In the genomic region with DNA sequence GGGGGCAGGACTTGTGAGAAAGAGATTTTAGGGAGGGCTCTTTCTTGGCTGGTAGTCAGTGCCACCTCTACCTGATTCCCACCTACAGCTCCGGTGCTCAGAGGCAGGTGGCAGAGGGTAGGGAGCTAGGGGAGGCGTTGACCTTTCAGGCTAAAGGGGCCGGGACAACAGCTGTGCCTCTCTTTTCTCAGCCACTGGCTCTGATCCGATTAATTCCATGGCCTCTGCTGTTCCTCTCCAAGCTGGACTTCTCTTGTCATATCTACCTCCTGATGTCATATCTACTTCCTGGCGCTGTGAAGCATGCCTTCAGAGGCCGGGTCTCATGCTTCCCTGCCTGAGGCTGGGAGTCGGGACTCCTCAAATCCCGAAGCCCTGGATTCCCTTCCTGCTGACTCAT, we compare ENCODE assay signal across 10 mouse cellular contexts. TPM values are rescaled to one million over a fixed set of nuclear protein-coding genes. Genes with fewer than 3 reads are reported as not detected.
A peak's percentile ranks its signal among the peaks of the same experiment; 100 is the strongest.
DNase-seq lines count a peak whose midpoint lies in the region; ATAC-seq and TF ChIP-seq lines count a peak whose summit lies in the region.
"Had no signal": no experiment of that assay in that cellular context is flagged by ENCODE, and none has a peak within 500 bp of the region (broad histone marks: within the 10 kb centered on the region; RNA-seq: fewer than 3 reads in every experiment).

No protein-coding gene starts in this region.

- H3K9ac ChIP-seq in forebrain, embryonic 12.5 days = 0 out of 2 replicates have a peak overlapping the region, but pooled peaks have one; percentile 57
- no peak overlapping the region for H3K9ac ChIP-seq in forebrain, embryonic 14.5 days (ENCODE audit: low read length)
- no peak overlapping the region for H3K9ac ChIP-seq in kidney, embryonic 15.5 days
- no peak overlapping the region for H3K9ac ChIP-seq in hindbrain, postnatal 0 days (replicated peaks; ENCODE audit: low read length)
- no peak overlapping the region for H3K9ac ChIP-seq in neural tube, embryonic 15.5 days (replicated peaks)

- DNase-seq in forebrain, embryonic 14.5 days (ENCODE audit: low spot score) = no peak
- no peak for DNase-seq in kidney, postnatal 36 days
- DNase-seq in hindbrain, postnatal 0 days (ENCODE audit: low spot score) = no peak
- DNase-seq in adrenal gland, postnatal 25 days = no peak
- DNase-seq in urinary bladder, postnatal 14 days (ENCODE audit: low spot score) = no peak

- H3K4me3 ChIP-seq in forebrain, embryonic 12.5 days (replicated peaks) = no peak overlapping the region
- no peak overlapping the region for H3K4me3 ChIP-seq in forebrain, embryonic 14.5 days (ENCODE audit: low read depth, low read length)
- H3K4me3 ChIP-seq in kidney, embryonic 15.5 days (replicated peaks) = no peak overlapping the region
- H3K4me3 ChIP-seq in hindbrain, postnatal 0 days (ENCODE audit: low read length) = no peak overlapping the region
- no peak overlapping the region for H3K4me3 ChIP-seq in neural tube, embryonic 15.5 days (replicated peaks)

- no peak overlapping the region for H3K27ac ChIP-seq in forebrain, embryonic 12.5 days
- no peak overlapping the region for H3K27ac ChIP-seq in forebrain, embryonic 14.5 days (ENCODE audit: low read depth, low read length)
- H3K27ac ChIP-seq in kidney, embryonic 15.5 days = 0 out of 2 replicates have a peak overlapping the region, but pooled peaks have one; percentile 14
- no peak overlapping the region for H3K27ac ChIP-seq in hindbrain, postnatal 0 days
- no peak overlapping the region for H3K27ac ChIP-seq in neural tube, embryonic 15.5 days (replicated peaks)

- no peaks in the 10 kb centered on the region for H3K9me3 ChIP-seq in forebrain, embryonic 12.5 days
- no peaks in the 10 kb centered on the region for H3K9me3 ChIP-seq in forebrain, embryonic 14.5 days (replicated peaks; ENCODE audit: control insufficient read depth, low read length)
- no peaks in the 10 kb centered on the region for H3K9me3 ChIP-seq in kidney, embryonic 15.5 days (replicated peaks)
- H3K9me3 ChIP-seq in hindbrain, postnatal 0 days (ENCODE audit: low read length) = no peaks in the 10 kb centered on the region
- H3K9me3 ChIP-seq in neural tube, embryonic 15.5 days (replicated peaks) = no peaks in the 10 kb centered on the region

- no peak for TF ChIP-seq CTCF in hindbrain, postnatal 0 days (IDR thresholded peaks at IDR 0.05; ENCODE audit: low read depth)

- H3K36me3 ChIP-seq in forebrain, embryonic 12.5 days (replicated peaks) = no peaks in the 10 kb centered on the region
- no peaks in the 10 kb centered on the region for H3K36me3 ChIP-seq in forebrain, embryonic 14.5 days (ENCODE audit: control insufficient read depth, insufficient read depth, low read length)
- no peaks in the 10 kb centered on the region for H3K36me3 ChIP-seq in kidney, embryonic 15.5 days
- H3K36me3 ChIP-seq in hindbrain, postnatal 0 days (ENCODE audit: insufficient read depth, low read length) = no peaks in the 10 kb centered on the region
- H3K36me3 ChIP-seq in neural tube, embryonic 15.5 days = no peaks in the 10 kb centered on the region

- no peak for ATAC-seq in forebrain, embryonic 12.5 days (ENCODE audit: low FRiP score)
- ATAC-seq in forebrain, embryonic 14.5 days = no peak
- no peak for ATAC-seq in kidney, embryonic 15.5 days (replicated peaks; ENCODE audit: low FRiP score)
- no peak for ATAC-seq in hindbrain, postnatal 0 days
- no peak for ATAC-seq in neural tube, embryonic 15.5 days (ENCODE audit: low FRiP score)

- H3K27me3 ChIP-seq in forebrain, embryonic 12.5 days = peaks cover 49% of the 10 kb centered on the region
- peaks cover 8% of the 10 kb centered on the region for H3K27me3 ChIP-seq in forebrain, embryonic 14.5 days (replicated peaks; ENCODE audit: control insufficient read depth, insufficient read depth, low read length)
- peaks cover 23% of the 10 kb centered on the region for H3K27me3 ChIP-seq in kidney, embryonic 15.5 days
- H3K27me3 ChIP-seq in hindbrain, postnatal 0 days (ENCODE audit: insufficient read depth, low read length) = peaks cover 14% of the 10 kb centered on the region; the same call in 1 of the 2 replicates
- H3K27me3 ChIP-seq in neural tube, embryonic 15.5 days (replicated peaks) = peaks cover 28% of the 10 kb centered on the region

- 26% methylated on average over 8 of the region's 8 CpGs for WGBS in forebrain, embryonic 12.5 days
- WGBS in forebrain, embryonic 14.5 days = 42% methylated on average over 8 of the region's 8 CpGs
- WGBS in kidney, embryonic 15.5 days = 38% methylated on average over 8 of the region's 8 CpGs
- 45% methylated on average over 8 of the region's 8 CpGs for WGBS in hindbrain, postnatal 0 days
- 52% methylated on average over 8 of the region's 8 CpGs for WGBS in neural tube, embryonic 15.5 days

- H3K4me1 ChIP-seq in forebrain, embryonic 12.5 days = peaks cover 50% of the 10 kb centered on the region
- H3K4me1 ChIP-seq in forebrain, embryonic 14.5 days (ENCODE audit: control insufficient read depth, insufficient read depth, low read length) = peaks cover 16% of the 10 kb centered on the region
- peaks cover 57% of the 10 kb centered on the region for H3K4me1 ChIP-seq in kidney, embryonic 15.5 days
- H3K4me1 ChIP-seq in hindbrain, postnatal 0 days (ENCODE audit: insufficient read depth, low read length) = peaks cover 19% of the 10 kb centered on the region
- peaks cover 38% of the 10 kb centered on the region for H3K4me1 ChIP-seq in neural tube, embryonic 15.5 days

- H3K4me2 ChIP-seq in forebrain, embryonic 12.5 days = peak overlapping the region; percentile 83; the same call in 1 of the 2 replicates
- H3K4me2 ChIP-seq in forebrain, embryonic 14.5 days (ENCODE audit: low read length) = no peak overlapping the region
- peak overlapping the region; percentile 93 for H3K4me2 ChIP-seq in kidney, embryonic 15.5 days
- 0 out of 2 replicates have a peak overlapping the region, but pooled peaks have one; percentile 70 for H3K4me2 ChIP-seq in hindbrain, postnatal 0 days (ENCODE audit: low read depth, low read length)
- peak overlapping the region; percentile 78; the same call in 1 of the 2 replicates for H3K4me2 ChIP-seq in neural tube, embryonic 15.5 days

RNA-seq across cellular contexts. Expression of gene Slc38a3, which starts 1.3 kb away (rescaled TPM):
- 8.5 and 10.6 TPM in 2 replicates for polyA plus RNA-seq in forebrain, embryonic 12.5 days (2016; fragmentation: Nextera tagmentation; extraction: Ambion mirVana)
- 32.8 and 32.9 TPM in 2 replicates for polyA plus RNA-seq in forebrain, embryonic 14.5 days (2014; fragmentation: Nextera tagmentation; extraction: Ambion mirVana)
- polyA plus RNA-seq in kidney, embryonic 15.5 days (2015; fragmentation: Nextera tagmentation; extraction: Ambion mirVana) = 7.1 and 8.1 TPM in 2 replicates
- 102 and 134 TPM in 2 replicates for total RNA-seq in hindbrain, postnatal 0 days (2014; rRNA removed)
- polyA plus RNA-seq in hindbrain, postnatal 0 days (2015; fragmentation: Nextera tagmentation; extraction: Ambion mirVana) = 52.1 and 54.5 TPM in 2 replicates
- 35.1 and 35.4 TPM in 2 replicates for polyA plus RNA-seq in neural tube, embryonic 15.5 days (2015; fragmentation: Nextera tagmentation; extraction: Ambion mirVana)
- 0.39 and 8.5 TPM in 2 replicates for total RNA-seq in adrenal gland, postnatal 25 days (2021)
- total RNA-seq: common myeloid progenitor, adult 5-6 weeks had no signal

RNA-seq across cellular contexts. Expression of gene Gnat1, which starts 11.5 kb away (rescaled TPM):
- 1.7 and 2.1 TPM in 2 replicates for polyA plus RNA-seq in forebrain, embryonic 12.5 days (2016; fragmentation: Nextera tagmentation; extraction: Ambion mirVana)
- 0.28 and 0.66 TPM in 2 replicates for polyA plus RNA-seq in forebrain, embryonic 14.5 days (2014; fragmentation: Nextera tagmentation; extraction: Ambion mirVana)
- 3.9 and 4.6 TPM in 2 replicates for polyA plus RNA-seq in kidney, embryonic 15.5 days (2015; fragmentation: Nextera tagmentation; extraction: Ambion mirVana)
- 0.52 TPM in 1 of 2 replicates, not detected in the other for total RNA-seq in hindbrain, postnatal 0 days (2014; rRNA removed)
- polyA plus RNA-seq in hindbrain, postnatal 0 days (2015; fragmentation: Nextera tagmentation; extraction: Ambion mirVana) = 2.4 and 2.7 TPM in 2 replicates
- polyA plus RNA-seq in neural tube, embryonic 15.5 days (2015; fragmentation: Nextera tagmentation; extraction: Ambion mirVana) = 2.5 and 2.9 TPM in 2 replicates
- total RNA-seq in adrenal gland, postnatal 25 days (2021) = not detected in 2 replicates
- total RNA-seq: common myeloid progenitor, adult 5-6 weeks; layer of hippocampus, postnatal 25 days had no signal

RNA-seq across cellular contexts. Expression of gene Gnai2, which starts 32.8 kb away (rescaled TPM):
- 570 and 587 TPM in 2 replicates for polyA plus RNA-seq in forebrain, embryonic 12.5 days (2016; fragmentation: Nextera tagmentation; extraction: Ambion mirVana)
- 371 and 423 TPM in 2 replicates for polyA plus RNA-seq in forebrain, embryonic 14.5 days (2014; fragmentation: Nextera tagmentation; extraction: Ambion mirVana)
- polyA plus RNA-seq in kidney, embryonic 15.5 days (2015; fragmentation: Nextera tagmentation; extraction: Ambion mirVana) = 403 and 424 TPM in 2 replicates
- total RNA-seq in hindbrain, postnatal 0 days (2014; rRNA removed) = 334 and 369 TPM in 2 replicates
- polyA plus RNA-seq in hindbrain, postnatal 0 days (2015; fragmentation: Nextera tagmentation; extraction: Ambion mirVana) = 275 and 287 TPM in 2 replicates
- 262 and 325 TPM in 2 replicates for polyA plus RNA-seq in neural tube, embryonic 15.5 days (2015; fragmentation: Nextera tagmentation; extraction: Ambion mirVana)
- 202 and 238 TPM in 2 replicates for total RNA-seq in adrenal gland, postnatal 25 days (2021)

RNA-seq across cellular contexts. Expression of gene Sema3f, which starts 42.3 kb away (rescaled TPM):
- polyA plus RNA-seq in forebrain, embryonic 12.5 days (2016; fragmentation: Nextera tagmentation; extraction: Ambion mirVana) = 13.2 and 15.2 TPM in 2 replicates
- polyA plus RNA-seq in forebrain, embryonic 14.5 days (2014; fragmentation: Nextera tagmentation; extraction: Ambion mirVana) = 7.4 and 12.2 TPM in 2 replicates
- polyA plus RNA-seq in kidney, embryonic 15.5 days (2015; fragmentation: Nextera tagmentation; extraction: Ambion mirVana) = 21.3 and 23.9 TPM in 2 replicates
- 65.4 and 81.3 TPM in 2 replicates for total RNA-seq in hindbrain, postnatal 0 days (2014; rRNA removed)
- 7.5 and 8.7 TPM in 2 replicates for polyA plus RNA-seq in hindbrain, postnatal 0 days (2015; fragmentation: Nextera tagmentation; extraction: Ambion mirVana)
- 10.2 and 12.5 TPM in 2 replicates for polyA plus RNA-seq in neural tube, embryonic 15.5 days (2015; fragmentation: Nextera tagmentation; extraction: Ambion mirVana)
- total RNA-seq in adrenal gland, postnatal 25 days (2021) = 23.1 and 23.6 TPM in 2 replicates

RNA-seq across cellular contexts. Expression of gene Sema3b, which starts 59.0 kb away (rescaled TPM):
- polyA plus RNA-seq in forebrain, embryonic 12.5 days (2016; fragmentation: Nextera tagmentation; extraction: Ambion mirVana) = 1.7 and 2.6 TPM in 2 replicates
- polyA plus RNA-seq in forebrain, embryonic 14.5 days (2014; fragmentation: Nextera tagmentation; extraction: Ambion mirVana) = 0.85 and 1.3 TPM in 2 replicates
- 21.1 and 22.5 TPM in 2 replicates for polyA plus RNA-seq in kidney, embryonic 15.5 days (2015; fragmentation: Nextera tagmentation; extraction: Ambion mirVana)
- total RNA-seq in hindbrain, postnatal 0 days (2014; rRNA removed) = 11.2 and 14.6 TPM in 2 replicates
- polyA plus RNA-seq in hindbrain, postnatal 0 days (2015; fragmentation: Nextera tagmentation; extraction: Ambion mirVana) = 8.3 and 9.0 TPM in 2 replicates
- 6.6 and 9.7 TPM in 2 replicates for polyA plus RNA-seq in neural tube, embryonic 15.5 days (2015; fragmentation: Nextera tagmentation; extraction: Ambion mirVana)
- 5.1 and 8.4 TPM in 2 replicates for total RNA-seq in adrenal gland, postnatal 25 days (2021)
- total RNA-seq: common myeloid progenitor, adult 5-6 weeks had no signal
